Mouse (Mus musculus) layer of hippocampus, adult 8-10 months (tissue): ENCODE measurements at regions not wholly inside any gene's neighbourhood (a gene's known extent, or its start where the extent isn't known, plus 50 kb on each side); places are given as distances from the start of the nearest gene placed in this dataset.

ENCODE experiments used
- DNase-seq, 2 experiments: peaks; one replicate each; pipeline ENCODE4 v3.0.0; 2022; ENCODE audit warnings: low spot score in 2 of 2

GRCm38 (mm10) chr16:30158184-30158583 is 94.0 kb downstream of the Hes1 start:
- no peak for DNase-seq

- DNase-seq: no peak
Observed at GRCm38 (mm10) chr16:30160399-30160798, 96.2 kb downstream of the Hes1 start.

GRCm38 (mm10) chr16:30163303-30163702 is 99.1 kb downstream of the Hes1 start:
- DNase-seq: no peak

- DNase-seq: no peak
Observed at GRCm38 (mm10) chr16:30165667-30166180, 101.5 kb downstream of the Hes1 start.

- no peak for DNase-seq
Observed at GRCm38 (mm10) chr16:30171381-30172079, 95.8 kb downstream of the Cpn2 start.

- no peak for DNase-seq
Observed at GRCm38 (mm10) chr16:30172136-30172731, 95.1 kb downstream of the Cpn2 start.

- no peak for DNase-seq
Observed at GRCm38 (mm10) chr16:30172798-30173202, 94.5 kb downstream of the Cpn2 start.

GRCm38 (mm10) chr16:30173953-30174874 is 93.1 kb downstream of the Cpn2 start:
- no peak for DNase-seq

- no peak for DNase-seq
Observed at GRCm38 (mm10) chr16:30176306-30176705, 91.0 kb downstream of the Cpn2 start.

- DNase-seq: no peak
Observed at GRCm38 (mm10) chr16:30177769-30178168, 89.5 kb downstream of the Cpn2 start.

GRCm38 (mm10) chr16:30178596-30178995 is 88.7 kb downstream of the Cpn2 start:
- DNase-seq: no peak

GRCm38 (mm10) chr16:30179504-30179976 is 87.8 kb downstream of the Cpn2 start:
- DNase-seq: no peak

- no peak for DNase-seq
Observed at GRCm38 (mm10) chr16:30181116-30181515, 86.2 kb downstream of the Cpn2 start.

- DNase-seq: peak; percentile 47 to 55
Observed at GRCm38 (mm10) chr16:30184591-30185265, 82.6 kb downstream of the Cpn2 start.

GRCm38 (mm10) chr16:30185707-30186106 is 81.6 kb downstream of the Cpn2 start:
- no peak for DNase-seq

GRCm38 (mm10) chr16:30186201-30186700 is 81.0 kb downstream of the Cpn2 start:
- DNase-seq: no peak

GRCm38 (mm10) chr16:30186701-30187270 is 80.5 kb downstream of the Cpn2 start:
- no peak for DNase-seq

GRCm38 (mm10) chr16:30187400-30187799 is 79.9 kb downstream of the Cpn2 start:
- no peak for DNase-seq

- peak; percentile 90 to 92 for DNase-seq
Observed at GRCm38 (mm10) chr16:30187907-30188414, 79.3 kb downstream of the Cpn2 start.

GRCm38 (mm10) chr16:30188769-30189430 is 78.4 kb downstream of the Cpn2 start:
- peak; percentile 65 to 70 for DNase-seq
